Mouse (Mus musculus): ENCODE measurements around the gene Akap1. TPM values are rescaled to one million over a fixed set of nuclear protein-coding genes. Genes with fewer than 3 reads are reported as not detected.
"Not testable (repeated sequence)": the region's sequence is repeated elsewhere in the genome, so short reads cannot be mapped to it uniquely, and the experiment has no call there.

Akap1 gene
- polyA plus RNA-seq, 1 experiment: 25.4 TPM

GRCm38 (mm10) chr11:88898380-88898763, 34.0 kb upstream of the Akap1 start:
- Histone ChIP-seq H3K79me2 (ENCODE audit: control insufficient read depth, insufficient read depth) (no peaks in the 10 kb centered on the region), H3ac (ENCODE audit: control insufficient read depth, insufficient read length) (no peak overlapping the region), H3K27me3 (ENCODE audit: control insufficient read depth, insufficient read depth, insufficient read length) (no peaks in the 10 kb centered on the region), H3K4me3 (no peak overlapping the region), H3K4me2 (ENCODE audit: low read depth) (no peak overlapping the region), H3K36me3 (ENCODE audit: control insufficient read depth, insufficient read depth) (no peaks in the 10 kb centered on the region)
- TF ChIP-seq MYOD1 (IDR thresholded peaks at IDR 0.05; ENCODE audit: control insufficient read depth in 1 of 3, insufficient read length in 2 of 3, low read depth in 2 of 3) (no peak), CEBPB (IDR thresholded peaks at IDR 0.05; ENCODE audit: insufficient read depth, poor library complexity, severe bottlenecking) (0 out of 2 replicates have a peak, but pooled peaks have one; percentile 11), USF1 (IDR thresholded peaks at IDR 0.05; ENCODE audit: low read depth) (no peak), REST (IDR thresholded peaks at IDR 0.05; ENCODE audit: insufficient read depth, insufficient read length) (no peak)

- no peak overlapping the region for H3K4me3 ChIP-seq
- TF ChIP-seq E2F4 (IDR thresholded peaks at IDR 0.05; ENCODE audit: insufficient read depth): no peak
- TF ChIP-seq CEBPB (IDR thresholded peaks at IDR 0.05; ENCODE audit: insufficient read depth, poor library complexity, severe bottlenecking): no peak
- no peak for TF ChIP-seq TCF12 (IDR thresholded peaks at IDR 0.05; ENCODE audit: insufficient read depth, poor library complexity, severe bottlenecking)
- no peak for TF ChIP-seq MAX (IDR thresholded peaks at IDR 0.05; ENCODE audit: low read depth)
- TF ChIP-seq USF1 (IDR thresholded peaks at IDR 0.05; ENCODE audit: low read depth): no peak
- no peak for TF ChIP-seq SRF (IDR thresholded peaks at IDR 0.05; ENCODE audit: control insufficient read depth, insufficient read length, low read depth)
- TF ChIP-seq MYOG (IDR thresholded peaks at IDR 0.05; ENCODE audit: control insufficient read depth in 1 of 3, insufficient read depth in 1 of 3, insufficient read length in 2 of 3, low read depth in 2 of 3): no peak
Measured at GRCm38 (mm10) chr11:88897624-88898379, 33.4 kb upstream of the Akap1 start.

GRCm38 (mm10) chr11:88895800-88896232, 31.4 kb upstream of the Akap1 start:
- H3K4me2 ChIP-seq (ENCODE audit: low read depth); H3ac ChIP-seq (ENCODE audit: control insufficient read depth, insufficient read length); H3K79me2 ChIP-seq (ENCODE audit: control insufficient read depth, insufficient read depth); H3K27me3 ChIP-seq (ENCODE audit: control insufficient read depth, insufficient read depth, insufficient read length); H3K36me3 ChIP-seq (ENCODE audit: control insufficient read depth, insufficient read depth); H3K4me3 ChIP-seq: not testable (repeated sequence)

More at GRCm38 (mm10) chr11:88897624-88898379, 33.4 kb upstream of the Akap1 start:
- Histone ChIP-seq H3K27me3 (ENCODE audit: control insufficient read depth, insufficient read depth, insufficient read length) (no peaks in the 10 kb centered on the region), H3ac (ENCODE audit: control insufficient read depth, insufficient read length) (no peak overlapping the region), H3K79me2 (ENCODE audit: control insufficient read depth, insufficient read depth) (no peaks in the 10 kb centered on the region), H3K36me3 (ENCODE audit: control insufficient read depth, insufficient read depth) (no peaks in the 10 kb centered on the region), H3K4me2 (ENCODE audit: low read depth) (peak overlapping the region; percentile 24)

- H3K79me2 ChIP-seq (ENCODE audit: control insufficient read depth, insufficient read depth); H3K4me2 ChIP-seq (ENCODE audit: low read depth); H3K4me3 ChIP-seq; H3K27me3 ChIP-seq (ENCODE audit: control insufficient read depth, insufficient read depth, insufficient read length); H3ac ChIP-seq (ENCODE audit: control insufficient read depth, insufficient read length); H3K36me3 ChIP-seq (ENCODE audit: control insufficient read depth, insufficient read depth): not testable (repeated sequence)
Measured at GRCm38 (mm10) chr11:88895235-88895634, 30.8 kb upstream of the Akap1 start.

GRCm38 (mm10) chr11:88894279-88894678, 29.9 kb upstream of the Akap1 start:
- not testable (repeated sequence) for H3K27me3 ChIP-seq (ENCODE audit: control insufficient read depth, insufficient read depth, insufficient read length); H3ac ChIP-seq (ENCODE audit: control insufficient read depth, insufficient read length); H3K4me2 ChIP-seq (ENCODE audit: low read depth); H3K79me2 ChIP-seq (ENCODE audit: control insufficient read depth, insufficient read depth); H3K36me3 ChIP-seq (ENCODE audit: control insufficient read depth, insufficient read depth); H3K4me3 ChIP-seq

- H3K36me3 ChIP-seq (ENCODE audit: control insufficient read depth, insufficient read depth); H3K4me2 ChIP-seq (ENCODE audit: low read depth); H3K79me2 ChIP-seq (ENCODE audit: control insufficient read depth, insufficient read depth); H3K27me3 ChIP-seq (ENCODE audit: control insufficient read depth, insufficient read depth, insufficient read length); H3ac ChIP-seq (ENCODE audit: control insufficient read depth, insufficient read length); H3K4me3 ChIP-seq: not testable (repeated sequence)
Measured at GRCm38 (mm10) chr11:88893501-88893900, 29.1 kb upstream of the Akap1 start.

GRCm38 (mm10) chr11:88892789-88893188, 28.4 kb upstream of the Akap1 start:
- not testable (repeated sequence) for H3K4me3 ChIP-seq; H3K4me2 ChIP-seq (ENCODE audit: low read depth); H3K79me2 ChIP-seq (ENCODE audit: control insufficient read depth, insufficient read depth); H3K36me3 ChIP-seq (ENCODE audit: control insufficient read depth, insufficient read depth); H3K27me3 ChIP-seq (ENCODE audit: control insufficient read depth, insufficient read depth, insufficient read length); H3ac ChIP-seq (ENCODE audit: control insufficient read depth, insufficient read length)

GRCm38 (mm10) chr11:88891921-88892561, 27.7 kb upstream of the Akap1 start:
- not testable (repeated sequence) for H3K4me2 ChIP-seq (ENCODE audit: low read depth); H3K4me3 ChIP-seq; H3K36me3 ChIP-seq (ENCODE audit: control insufficient read depth, insufficient read depth); H3K79me2 ChIP-seq (ENCODE audit: control insufficient read depth, insufficient read depth); H3ac ChIP-seq (ENCODE audit: control insufficient read depth, insufficient read length); H3K27me3 ChIP-seq (ENCODE audit: control insufficient read depth, insufficient read depth, insufficient read length)

GRCm38 (mm10) chr11:88891446-88891845, 27.1 kb upstream of the Akap1 start:
- not testable (repeated sequence) for H3K79me2 ChIP-seq (ENCODE audit: control insufficient read depth, insufficient read depth); H3K4me2 ChIP-seq (ENCODE audit: low read depth); H3K27me3 ChIP-seq (ENCODE audit: control insufficient read depth, insufficient read depth, insufficient read length); H3ac ChIP-seq (ENCODE audit: control insufficient read depth, insufficient read length); H3K36me3 ChIP-seq (ENCODE audit: control insufficient read depth, insufficient read depth); H3K4me3 ChIP-seq

- H3K4me3 ChIP-seq; H3K27me3 ChIP-seq (ENCODE audit: control insufficient read depth, insufficient read depth, insufficient read length); H3ac ChIP-seq (ENCODE audit: control insufficient read depth, insufficient read length); H3K36me3 ChIP-seq (ENCODE audit: control insufficient read depth, insufficient read depth); H3K79me2 ChIP-seq (ENCODE audit: control insufficient read depth, insufficient read depth); H3K4me2 ChIP-seq (ENCODE audit: low read depth): not testable (repeated sequence)
Measured at GRCm38 (mm10) chr11:88890904-88891303, 26.5 kb upstream of the Akap1 start.

Data from myocyte (in vitro differentiated cells).